Mouse (Mus musculus): ENCODE results near the gene Nfia.

Gene Nfia

GRCm38 (mm10) chr4:98142879-98143436 lies 370.4 kb downstream of the Nfia start:
- no peak for DNase-seq (ENCODE audit: low spot score)

- DNase-seq (ENCODE audit: low spot score), result no peak
Measured at GRCm38 (mm10) chr4:98150576-98150975, 378.0 kb downstream of the Nfia start.

- DNase-seq (ENCODE audit: low spot score), result no peak
Measured at GRCm38 (mm10) chr4:98157921-98158320, 385.4 kb downstream of the Nfia start.

- no peak for DNase-seq (ENCODE audit: low spot score)
Measured at GRCm38 (mm10) chr4:98166379-98166778, 393.8 kb downstream of the Nfia start.
